Mouse (Mus musculus) liver, embryonic 14 days (tissue): Measurements from ENCODE around the gene Pla2g2d. TPM values are rescaled to one million over a fixed set of nuclear protein-coding genes. Genes with fewer than 3 reads are reported as not detected.

Experiments used
- polyA plus RNA-seq: library from polyadenylated mRNA; depleted of rRNA; stranded (reverse); fragments of >200 nt; gene quantifications from 2 replicates; pipeline ENCODE4 v1.2.3, GENCODE M21; 2012; rRNA removed

The Pla2g2d gene
- polyA plus RNA-seq = not detected in 2 replicates

DNA sequence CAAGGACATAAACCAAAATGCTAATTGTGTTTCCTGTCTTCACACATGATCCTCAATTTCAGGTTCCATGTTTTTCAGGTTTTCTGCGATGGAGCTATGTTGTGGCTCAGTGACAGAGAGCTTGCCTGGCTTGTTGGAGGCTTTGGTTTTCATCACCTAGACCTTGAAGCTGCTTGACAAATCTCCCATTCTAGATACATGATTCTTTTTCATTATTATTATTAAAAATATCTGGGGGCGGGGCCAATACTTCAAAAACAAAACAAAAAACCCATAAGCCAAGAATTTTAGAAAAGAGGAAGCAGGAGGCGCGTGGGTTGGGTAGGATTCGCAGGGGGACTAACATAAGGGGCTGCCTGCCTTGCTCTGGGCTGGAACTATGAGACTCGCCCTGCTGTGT lies at the start of gene Pla2g2d:
Gene Pla2g2d (plus strand): TSS at position 301 of the 400 bp plus-strand sequence.

DNA sequence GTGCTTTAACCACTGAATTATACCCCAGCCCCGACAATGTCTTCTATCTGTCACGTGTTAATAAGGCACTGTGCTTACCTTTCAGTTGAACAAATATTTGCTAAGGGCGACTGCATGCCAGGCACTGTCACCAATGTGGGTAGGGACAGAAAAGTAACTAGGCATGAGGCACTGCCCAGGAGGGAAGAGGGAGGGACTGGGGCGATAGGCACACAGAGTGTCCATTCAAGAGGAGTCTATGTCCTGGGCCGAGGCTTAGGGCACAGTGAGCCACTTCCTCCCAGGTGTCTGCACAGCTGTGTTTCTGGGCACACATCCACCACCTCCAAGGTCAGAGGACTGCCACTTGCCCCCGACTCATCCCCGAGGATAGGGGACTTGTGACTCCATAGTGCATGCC lies 38.5 kb upstream of the Pla2g2d start, which contains the start of gene Ubxn10:
Gene Ubxn10 (minus strand): TSS at position 137 of the 400 bp plus-strand sequence.

DNA sequence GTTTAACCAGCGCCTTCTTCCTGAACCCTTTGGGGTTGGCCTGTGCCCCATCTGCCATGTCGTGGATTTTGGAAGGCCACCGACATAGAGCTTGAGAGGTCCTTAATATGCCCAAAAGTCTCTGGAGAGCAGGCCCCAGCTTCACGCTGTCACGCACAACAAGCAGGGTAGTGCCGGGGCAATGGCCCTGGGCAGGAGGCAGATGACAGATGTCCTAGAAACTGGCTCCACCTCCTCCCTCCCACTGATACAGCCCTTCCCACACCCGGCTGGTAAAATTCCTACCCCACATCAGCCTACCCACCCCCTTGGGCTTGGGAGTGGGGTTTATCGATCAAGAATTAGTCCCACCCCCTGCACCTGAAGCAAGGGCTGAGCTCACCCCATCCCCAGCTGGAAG lies 18.1 kb upstream of the Pla2g2d start, which contains the start of gene Pla2g2f:
Gene Pla2g2f (minus strand): TSS at position 211 of the 400 bp plus-strand sequence.

Other genes with a start within 250 kb of the Pla2g2d start
- not detected in 2 replicates for gene Vwa5b1, start 139.9 kb upstream of the Pla2g2d start, polyA plus RNA-seq
- not detected in 2 replicates for gene Pla2g2c, start 50.9 kb upstream of the Pla2g2d start, polyA plus RNA-seq
- gene Ubxn10, start 38.6 kb upstream of the Pla2g2d start, polyA plus RNA-seq = 0.03 and 0.05 TPM in 2 replicates
- 0.06 TPM in 1 of 2 replicates, not detected in the other for gene Pla2g2f, start 18.1 kb upstream of the Pla2g2d start, polyA plus RNA-seq
- not detected in 2 replicates for gene Pla2g5, start 87.7 kb downstream of the Pla2g2d start, polyA plus RNA-seq
- not detected in 2 replicates for gene Gm13030, start 98.2 kb downstream of the Pla2g2d start, polyA plus RNA-seq
- 0.15 TPM in 1 of 2 replicates, not detected in the other for gene Pla2g2e, start 102.2 kb downstream of the Pla2g2d start, polyA plus RNA-seq
- 1.4 TPM in 2 replicates for gene Otud3, start 138.2 kb downstream of the Pla2g2d start, polyA plus RNA-seq
- 0.10 TPM in 1 of 2 replicates, not detected in the other for gene Rnf186, start 191.4 kb downstream of the Pla2g2d start, polyA plus RNA-seq
- 1.5 and 2.2 TPM in 2 replicates for gene Tmco4, start 197.2 kb downstream of the Pla2g2d start, polyA plus RNA-seq